Mouse (Mus musculus) cerebellum, adult 9-10 months (tissue): ENCODE data around the gene Mc3r.
A peak's percentile ranks its signal among the peaks of the same experiment; 100 is the strongest.

Experiments
- DNase-seq: peaks from one replicate; pipeline ENCODE4 v3.0.0; 2022

Gene Mc3r

DNA sequence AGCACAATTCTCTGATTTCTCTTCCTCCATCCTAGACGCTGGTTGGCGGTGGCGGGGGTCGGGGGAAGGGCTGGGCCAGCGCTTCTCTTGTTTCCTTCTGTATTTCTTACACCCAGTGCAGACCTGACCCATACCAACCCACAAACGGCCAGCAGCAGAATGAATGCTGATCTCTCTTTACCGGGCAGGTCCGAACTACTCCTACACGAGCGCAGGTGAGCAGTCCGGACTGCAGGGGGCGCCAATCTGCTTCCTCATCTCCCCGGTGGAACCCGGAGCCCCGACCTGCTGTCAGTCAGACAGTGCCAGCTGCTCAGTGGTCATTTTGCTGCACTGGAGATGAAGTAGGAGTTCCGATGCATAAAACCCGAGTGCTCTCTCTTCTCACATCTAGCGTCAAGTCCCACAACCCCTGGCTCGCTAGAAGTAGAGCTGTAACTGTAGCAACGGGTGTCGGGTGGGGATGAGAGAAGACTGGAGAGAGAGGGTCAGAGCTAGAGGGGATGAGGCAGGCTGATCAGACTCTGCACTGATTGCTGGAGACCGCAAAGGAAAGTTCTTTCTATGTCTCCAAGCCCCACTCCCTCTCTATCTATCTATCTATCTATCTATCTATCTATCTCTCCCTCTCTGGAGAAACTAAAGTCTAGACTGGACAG, at the start of gene Mc3r:
TSS of gene Mc3r (plus strand) at position 387 of the 659 bp plus-strand sequence.
- peak; percentile 30 for DNase-seq

DNA sequence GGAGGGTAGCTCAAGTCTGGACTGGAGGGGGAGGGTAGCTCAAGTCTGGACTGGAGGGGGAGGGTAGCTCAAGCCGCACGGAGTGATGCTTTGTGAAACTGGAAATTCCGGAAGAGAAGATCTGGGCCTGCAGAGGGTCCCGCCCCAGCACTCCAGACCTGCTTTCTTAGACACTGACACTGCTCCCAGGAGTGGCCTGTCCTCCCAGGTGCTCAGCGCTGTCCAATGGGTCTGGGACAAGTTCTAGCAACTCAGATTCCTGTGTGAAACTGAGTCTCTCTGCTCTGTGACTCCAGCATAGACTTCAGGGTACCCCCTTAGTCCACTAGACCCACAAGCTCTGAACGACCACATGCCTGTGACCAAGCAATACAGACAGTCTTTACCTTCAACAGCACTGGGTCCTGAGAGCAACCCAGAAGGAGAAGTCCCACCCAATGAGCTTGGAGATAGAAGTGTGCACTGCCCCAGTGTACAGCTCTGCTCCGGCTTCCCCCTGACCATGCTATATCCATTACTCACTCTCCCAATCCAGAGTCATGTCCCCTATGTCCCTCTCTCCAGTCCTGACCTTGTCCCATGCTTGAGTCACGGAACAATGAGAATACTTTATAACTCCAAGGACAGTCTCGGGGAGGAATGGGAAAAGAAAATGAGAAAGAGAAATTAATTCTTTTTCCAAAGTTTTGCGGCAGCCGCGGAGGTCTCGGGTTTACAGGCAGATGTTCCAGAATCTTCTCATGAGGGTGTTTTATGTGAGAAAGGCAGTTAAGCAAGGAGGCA, 46.1 kb upstream of the Mc3r start:
- DNase-seq: no peak

DNA sequence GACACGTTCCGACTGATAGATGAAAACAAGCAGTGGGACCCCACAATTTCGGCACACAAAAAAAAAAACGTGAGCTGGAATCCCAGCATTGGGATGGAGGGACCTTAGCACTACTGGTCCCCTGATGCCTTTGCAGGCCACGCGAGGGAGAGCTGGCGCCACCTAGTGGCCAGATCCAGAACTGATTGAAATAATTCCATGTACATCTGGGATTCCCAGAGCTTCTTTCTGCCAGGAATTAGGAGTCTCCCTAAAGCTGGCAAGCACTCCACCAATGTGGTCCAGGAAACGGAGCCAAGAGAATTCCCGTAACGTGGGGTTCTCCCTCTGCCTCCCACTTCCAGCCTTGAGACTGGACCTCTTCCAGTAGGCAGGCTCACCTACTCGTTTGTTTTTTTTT, 41.3 kb upstream of the Mc3r start:
- DNase-seq: peak; percentile 81

- no peak for DNase-seq
These were observed 34.8 kb upstream of the Mc3r start for GRCm38 (mm10) chr2:172213480-172213879.

DNA sequence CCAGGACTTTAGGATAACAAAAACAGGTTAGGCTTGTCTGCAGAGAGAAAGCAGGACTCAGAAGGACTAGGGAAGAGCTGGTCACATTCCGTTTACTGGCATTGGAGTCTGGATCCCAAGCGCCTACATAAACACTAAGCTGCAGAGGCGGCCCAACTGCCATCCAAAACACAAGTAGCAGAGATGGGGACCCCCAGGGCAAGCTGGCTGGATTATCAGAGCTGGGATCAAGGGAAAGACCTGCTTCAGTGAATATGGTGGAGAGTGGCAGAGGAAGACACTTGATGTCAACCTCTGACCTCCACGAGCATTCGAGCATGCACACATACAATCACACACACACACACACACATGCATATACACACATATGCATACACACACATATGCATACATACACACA, 34.0 kb upstream of the Mc3r start:
- DNase-seq: no peak

GRCm38 (mm10) chr2:172215508-172216162, 32.7 kb upstream of the Mc3r start:
- peak; percentile 82 for DNase-seq

DNA sequence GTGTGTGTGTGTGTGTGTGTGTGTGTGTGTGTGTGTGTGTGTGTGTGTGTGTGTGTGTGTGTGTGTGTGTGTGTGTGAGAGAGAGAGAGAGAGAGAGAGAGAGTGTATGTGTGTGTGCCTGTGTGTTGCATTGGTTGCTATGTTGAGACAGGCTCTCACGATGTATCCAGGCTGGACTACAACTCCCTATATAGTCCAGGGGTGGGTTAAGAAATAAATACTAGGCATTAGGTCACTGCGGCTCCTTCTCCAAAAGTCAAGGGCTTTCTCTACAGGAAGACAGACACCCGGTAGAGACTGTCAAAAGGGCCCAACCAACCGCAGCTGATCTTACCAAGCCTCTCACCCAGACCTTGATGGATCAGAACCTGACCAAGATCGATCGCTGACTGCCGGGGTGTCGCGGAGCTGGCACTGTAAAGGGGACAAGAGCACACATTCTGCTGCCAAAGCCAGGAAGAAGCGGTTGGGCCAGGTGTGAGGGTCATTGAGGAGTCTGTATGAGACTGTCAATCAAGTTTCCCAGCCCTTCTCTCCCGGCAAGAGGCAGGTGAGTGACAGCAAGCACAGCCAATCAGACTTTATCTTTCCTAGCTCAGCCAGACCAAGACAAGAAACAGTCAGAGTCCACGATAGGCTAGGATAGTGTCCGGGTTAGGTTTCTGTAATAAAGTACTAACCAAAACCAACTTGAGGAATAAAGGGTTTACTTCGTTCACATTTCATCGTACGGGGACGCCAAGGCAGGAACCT, 32.0 kb upstream of the Mc3r start:
- DNase-seq: no peak

- DNase-seq: no peak
These were observed 30.4 kb upstream of the Mc3r start for GRCm38 (mm10) chr2:172217886-172218285.

DNA sequence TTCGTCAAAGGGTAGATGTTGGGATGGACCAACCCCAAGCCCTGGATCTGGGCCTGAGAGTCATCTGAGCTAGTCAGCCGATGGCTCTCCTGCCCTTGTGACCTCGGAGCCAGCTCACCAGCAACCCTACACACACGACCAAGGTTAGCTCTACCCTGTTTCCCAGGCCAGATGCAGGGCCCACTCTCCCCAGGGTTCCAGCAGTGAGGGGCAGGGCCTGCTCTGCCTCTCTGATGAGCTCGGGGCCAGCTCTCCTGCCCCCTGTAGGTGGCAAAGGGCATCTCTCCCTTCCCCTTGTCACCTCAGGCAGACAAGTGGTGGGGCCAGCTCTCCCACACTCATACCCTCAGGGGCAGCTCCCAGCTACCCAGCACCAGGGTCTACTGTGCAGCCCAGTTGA, 29.1 kb upstream of the Mc3r start:
- no peak for DNase-seq

DNA sequence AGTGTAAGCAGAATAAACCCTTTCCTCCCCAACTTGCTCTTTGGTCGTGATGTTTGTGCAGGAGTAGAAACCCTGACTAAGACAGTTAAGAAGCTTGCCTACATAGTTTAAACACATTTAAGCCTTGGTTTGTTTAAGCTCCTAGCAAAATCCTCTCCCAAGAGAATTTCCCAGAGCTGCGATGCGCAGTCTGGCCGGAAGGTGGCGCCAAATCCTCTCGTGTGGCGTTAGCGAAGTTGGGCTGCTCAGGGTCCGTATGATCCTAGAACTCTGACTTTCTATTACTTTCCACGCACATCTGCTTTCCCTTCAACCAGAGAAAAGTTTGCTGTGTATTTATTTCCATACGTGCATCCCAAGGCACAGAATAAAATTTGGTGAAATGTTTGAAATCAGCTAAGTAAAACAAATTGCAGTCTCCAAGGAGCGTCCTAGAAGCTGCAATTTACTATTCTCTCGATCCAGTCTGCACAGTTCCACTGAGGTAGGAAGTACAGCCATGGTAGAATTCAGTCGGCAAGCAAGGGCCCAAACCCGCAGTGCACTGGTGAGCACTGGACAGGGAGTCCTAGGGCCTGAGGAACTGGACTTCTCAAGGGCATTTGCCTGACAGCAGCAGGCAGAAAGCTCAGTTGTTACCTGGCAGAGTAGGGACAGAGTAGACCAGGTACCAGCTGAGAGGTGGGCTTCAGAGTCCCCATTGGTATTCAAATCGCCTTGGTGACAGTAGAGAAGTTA, 26.5 kb upstream of the Mc3r start:
- DNase-seq: peak; percentile 49

DNA sequence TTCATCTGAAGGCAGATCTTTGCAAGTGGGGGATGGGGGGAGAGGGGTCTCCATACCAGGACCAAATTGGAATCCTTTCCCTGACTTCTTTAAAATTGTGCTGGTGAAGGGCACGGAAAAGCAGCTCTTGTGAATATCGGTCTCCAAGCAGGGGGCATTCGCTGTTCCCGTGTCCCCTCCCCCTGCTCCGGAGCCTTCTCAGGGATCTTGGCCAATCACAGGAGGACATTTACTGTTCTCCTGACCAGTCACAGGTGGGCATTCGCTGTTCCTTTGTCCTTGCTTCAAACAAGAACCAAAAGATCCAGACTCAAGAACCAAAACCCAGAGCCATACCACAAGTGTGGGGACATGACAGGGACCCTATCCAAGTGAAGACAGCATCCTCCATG, 25.9 kb upstream of the Mc3r start:
- peak; percentile 90 for DNase-seq

DNA sequence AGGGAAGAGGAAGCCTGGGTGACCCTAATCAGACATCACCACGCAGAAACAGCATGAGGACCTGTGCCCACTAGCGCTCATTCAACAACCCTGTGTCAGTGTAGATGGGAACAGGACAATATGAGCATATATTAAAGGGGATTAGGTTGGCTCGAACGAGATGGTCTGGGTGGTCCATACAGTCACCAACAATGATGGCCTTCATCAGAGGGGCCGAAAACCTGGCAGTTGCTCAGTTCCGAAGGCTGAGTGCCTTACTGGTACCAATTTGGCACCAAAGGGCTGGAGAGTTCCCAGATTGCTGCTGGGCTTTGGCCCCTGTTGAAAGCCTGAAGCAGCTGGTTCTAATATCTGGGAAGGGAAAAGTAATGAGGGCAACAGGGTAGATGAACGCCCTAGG, 25.4 kb upstream of the Mc3r start:
- DNase-seq: peak; percentile 22

DNA sequence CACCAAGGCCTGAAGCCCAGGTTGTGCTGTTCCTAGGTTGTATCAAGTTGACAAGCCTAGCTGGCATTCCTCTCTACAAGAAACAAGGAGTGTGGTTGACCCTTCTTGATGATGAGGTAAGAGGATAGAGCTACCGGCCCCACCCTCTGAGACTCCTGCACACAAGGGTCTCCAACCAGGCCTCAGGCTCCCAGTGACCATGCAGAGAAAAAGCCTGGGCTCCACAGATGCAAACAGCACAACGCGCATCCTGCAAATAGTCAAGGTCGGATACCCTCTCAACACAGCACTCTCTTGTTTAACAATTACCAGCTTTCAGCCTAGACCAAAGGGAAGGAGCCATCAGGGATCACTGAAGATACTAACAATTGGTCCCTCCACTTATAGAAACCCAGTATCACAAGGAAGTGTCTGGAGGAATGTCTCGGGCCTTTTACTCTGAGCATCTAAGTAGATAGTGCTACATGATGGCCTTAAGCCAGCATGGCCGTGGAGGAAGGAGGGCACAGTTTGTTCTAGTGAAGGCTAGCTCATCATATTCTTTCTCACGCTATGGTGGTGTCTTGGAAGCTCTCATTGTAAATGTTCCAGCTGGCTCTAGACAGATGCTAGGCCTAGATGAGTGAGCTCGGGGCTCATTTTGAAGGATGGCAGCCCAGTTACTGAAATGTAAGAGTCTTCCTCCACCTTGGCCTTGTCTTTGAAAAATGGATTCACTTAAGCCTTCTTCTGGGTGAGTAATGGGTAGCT, 24.7 kb upstream of the Mc3r start:
- no peak for DNase-seq

DNA sequence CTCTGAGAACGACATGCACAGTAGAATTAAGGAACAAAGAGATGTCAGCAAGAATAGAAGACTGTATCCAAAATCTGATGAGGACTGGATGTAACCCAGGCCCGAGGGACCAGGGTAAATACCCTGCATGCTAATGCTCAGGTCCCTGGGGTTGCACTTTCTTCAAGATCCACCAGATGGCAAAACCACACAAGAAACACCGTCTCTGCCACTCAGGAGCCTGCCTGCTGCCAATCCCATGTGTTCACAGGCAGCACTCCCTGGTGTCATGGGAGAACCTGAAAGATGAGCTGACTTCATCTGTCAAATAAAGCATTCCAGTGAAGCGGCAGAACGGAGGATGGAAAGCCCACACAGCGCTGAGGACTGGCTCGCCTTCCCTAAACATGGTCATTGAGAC, 21.3 kb upstream of the Mc3r start:
- no peak for DNase-seq

- DNase-seq: no peak
These were observed 20.5 kb upstream of the Mc3r start for GRCm38 (mm10) chr2:172227808-172228207.

DNA sequence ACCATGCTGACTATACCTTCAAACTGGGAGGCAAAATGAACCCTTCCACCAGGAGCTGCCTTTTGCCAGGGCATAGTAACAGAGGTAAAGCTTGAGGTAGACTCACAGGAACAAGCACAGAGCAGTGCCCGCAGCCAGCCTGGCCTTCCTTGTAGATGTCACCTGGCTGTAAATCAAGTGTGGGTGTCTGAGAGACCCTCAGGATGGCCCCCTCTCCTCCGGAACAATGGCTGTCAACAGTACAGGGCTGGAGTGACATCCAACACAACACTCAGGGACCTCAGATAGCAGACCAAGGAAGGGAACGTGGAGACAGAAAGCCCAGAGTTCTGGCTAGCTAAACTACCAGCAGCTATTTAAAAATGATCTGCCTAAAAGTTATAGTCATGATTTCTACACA, 19.1 kb upstream of the Mc3r start:
- DNase-seq: no peak

GRCm38 (mm10) chr2:172230126-172230525, 18.2 kb upstream of the Mc3r start:
- DNase-seq: no peak

GRCm38 (mm10) chr2:172238220-172238619, 10.1 kb upstream of the Mc3r start:
- DNase-seq: no peak

DNA sequence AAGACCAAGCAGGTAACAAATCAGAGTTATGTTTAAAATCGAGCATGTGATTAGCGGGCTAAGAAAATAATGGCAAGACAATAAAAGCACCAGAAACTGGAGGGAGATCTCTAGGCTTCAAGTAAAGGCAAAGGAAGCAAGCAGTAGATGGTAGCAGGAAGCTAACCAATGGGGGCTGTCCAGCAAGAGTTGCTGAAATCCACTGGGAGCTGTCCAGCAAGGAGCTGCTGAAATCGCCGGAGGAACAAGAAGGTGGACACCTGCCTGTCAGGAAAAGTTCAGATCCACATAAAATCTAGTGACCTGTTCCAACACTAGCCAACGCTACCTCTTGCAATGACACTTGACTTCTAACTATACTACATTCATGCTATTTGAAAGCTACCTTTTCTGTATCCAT, 7.3 kb upstream of the Mc3r start:
- no peak for DNase-seq

DNA sequence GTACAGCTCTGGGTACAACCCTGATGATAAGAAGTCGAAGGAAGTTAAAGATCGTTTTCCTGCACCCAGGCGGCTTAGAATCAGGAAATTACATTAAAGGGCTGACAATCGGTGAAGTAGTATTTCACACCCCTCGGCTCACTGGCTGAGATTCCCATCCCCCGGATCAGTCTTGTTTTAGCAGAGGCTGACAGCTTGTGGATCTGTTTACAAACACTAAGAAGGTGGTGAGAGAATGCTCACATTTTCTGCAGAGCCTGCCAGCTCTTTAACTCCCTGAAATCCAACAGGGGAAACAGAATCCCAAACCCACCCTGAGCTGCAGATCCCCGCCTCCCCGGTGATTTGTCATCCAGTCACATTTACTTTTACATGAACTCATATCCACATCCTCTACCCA, 2.8 kb upstream of the Mc3r start:
- no peak for DNase-seq

- DNase-seq: no peak
These were observed 1.0 kb downstream of the Mc3r start for GRCm38 (mm10) chr2:172249336-172249735.

DNA sequence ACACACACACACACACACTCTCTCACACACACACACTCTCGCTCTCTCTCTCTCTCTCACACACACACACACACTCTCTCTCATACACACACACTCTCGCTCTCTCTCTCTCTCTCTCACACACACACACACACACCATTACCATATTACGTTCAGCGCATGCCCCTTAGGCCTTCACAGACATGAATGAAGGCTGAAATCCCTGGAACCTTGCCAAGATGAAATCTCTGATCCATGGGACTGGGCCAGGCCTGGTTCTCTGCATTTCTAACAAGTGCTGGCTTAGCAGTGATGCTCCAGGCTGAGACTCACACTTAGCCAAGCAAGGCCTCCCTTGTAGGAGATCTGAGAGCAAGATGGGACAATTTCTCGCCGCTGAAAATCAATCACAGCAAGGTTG, 8.1 kb downstream of the Mc3r start:
- DNase-seq: no peak
